Mouse (Mus musculus) adrenal gland, postnatal 4 days (tissue): ENCODE measurements around the gene Abhd13. TPM values are rescaled to one million over a fixed set of nuclear protein-coding genes. Genes with fewer than 3 reads are reported as not detected.

Experiments
- DNase-seq, 2 experiments: peaks; one replicate each; pipeline ENCODE4 v3.0.0; 2021 to 2022; ENCODE audit warnings: low spot score in 2 of 2, mixed read lengths in 2 of 2
- total RNA-seq, 2 experiments: library from RNA; stranded (reverse); gene quantifications; 2 replicates each; pipeline ENCODE4 v1.2.3; 2021

The Abhd13 gene
- total RNA-seq, 2 experiments from 2014 or later: 22.0 TPM

- no peak for DNase-seq
These were observed 30.1 kb downstream of the Abhd13 start for GRCm38 (mm10) chr8:10007660-10008028.

- DNase-seq: no peak
These were observed 38.7 kb downstream of the Abhd13 start for GRCm38 (mm10) chr8:10016252-10016651.

- no peak for DNase-seq
These were observed 39.7 kb downstream of the Abhd13 start for GRCm38 (mm10) chr8:10017231-10017630.

DNA sequence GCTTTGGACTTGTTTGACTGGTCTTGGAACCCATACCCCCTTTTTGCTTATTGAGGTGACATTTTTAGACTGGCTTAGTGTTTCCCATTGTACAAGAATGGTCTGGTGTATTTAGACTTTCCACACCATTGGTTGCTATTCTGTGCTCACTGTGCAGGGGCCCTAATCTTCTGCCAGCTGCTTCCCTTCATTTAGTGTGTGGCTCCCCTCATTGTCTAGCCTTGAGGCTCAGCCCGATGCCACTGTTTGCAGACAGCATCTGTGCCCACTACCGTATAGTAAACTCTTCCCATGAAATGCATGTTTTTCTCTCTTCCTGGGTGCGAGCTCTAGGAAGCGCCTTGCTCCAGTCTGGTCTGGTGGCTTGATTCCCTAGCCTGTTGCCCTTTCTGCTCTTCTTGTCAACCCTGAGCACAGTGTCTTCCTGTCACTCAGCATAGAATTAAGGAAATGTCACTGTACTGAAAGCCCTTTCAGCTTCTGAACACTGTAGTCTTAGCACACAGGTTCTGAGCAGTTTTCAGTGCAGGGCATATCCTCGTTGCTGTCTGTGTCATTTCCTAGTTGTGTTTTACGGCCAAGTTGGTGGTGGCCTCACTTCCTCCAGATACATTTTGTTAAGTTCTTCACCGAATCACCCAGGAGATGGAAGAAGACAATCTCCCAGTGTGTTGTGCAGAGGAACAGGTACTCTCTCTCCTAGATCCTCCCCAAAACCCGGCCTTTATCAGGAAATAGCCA lies 53.0 kb downstream of the Abhd13 start:
- no peak for DNase-seq

GRCm38 (mm10) chr8:10031177-10031576 lies 53.7 kb downstream of the Abhd13 start:
- no peak for DNase-seq

DNA sequence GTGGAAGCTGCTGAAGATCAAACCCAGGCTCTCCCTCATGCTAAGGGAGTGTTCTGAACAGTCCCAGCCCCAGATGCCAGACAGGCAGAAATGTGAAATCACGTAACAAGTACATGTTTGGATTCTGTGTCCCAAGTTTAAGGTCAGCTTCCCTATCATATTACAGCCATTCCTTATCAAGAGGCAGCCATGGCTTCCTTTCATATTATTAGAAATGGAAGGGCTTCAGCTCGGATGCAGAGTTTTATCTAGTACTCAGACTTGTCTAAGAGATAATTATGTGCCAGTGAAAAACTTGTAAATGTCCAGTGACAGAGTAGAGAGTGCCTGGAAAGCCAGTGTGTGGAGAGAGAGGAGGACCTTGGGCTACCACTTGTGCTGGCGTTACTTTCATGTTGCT lies 63.4 kb downstream of the Abhd13 start:
- DNase-seq: no peak

Other genes starting within 250 kb of the Abhd13 start
- gene Fam155a, start 206.5 kb upstream of the Abhd13 start, total RNA-seq: 10 to 100 TPM; 20.7 to 22.4 TPM
- not detected for gene Gm10217, start 113.5 kb upstream of the Abhd13 start, total RNA-seq
- 1 to 10 TPM; 4.2 to 5.3 TPM for gene Lig4, start within 50 bp of the Abhd13 start, total RNA-seq
- gene Tnfsf13b, start 28.8 kb downstream of the Abhd13 start, total RNA-seq: 1 to 10 TPM; 6.6 to 7.7 TPM
- 1 to 10 TPM; 1.1 to 1.3 TPM for gene Myo16, start 176.2 kb downstream of the Abhd13 start, total RNA-seq